Mouse (Mus musculus) retina, postnatal 7 days (tissue): ENCODE results near the gene Zbtb22.
"Not testable (repeated sequence)": the region's sequence is repeated elsewhere in the genome, so short reads cannot be mapped to it uniquely, and the experiment has no call there.

Experiments used
- DNase-seq: peaks from one replicate; pipeline ENCODE4 v3.0.0-alpha.2; 2012; ENCODE audit warnings: low read depth, low spot score

Gene Zbtb22

GRCm38 (mm10) chr17:33941381-33941780 is 25.7 kb downstream of the Zbtb22 start:
- no peak for DNase-seq

GRCm38 (mm10) chr17:33943454-33943853 is 27.8 kb downstream of the Zbtb22 start:
- DNase-seq, result no peak

GRCm38 (mm10) chr17:33947430-33948089 is 31.9 kb downstream of the Zbtb22 start:
- DNase-seq, result no peak

GRCm38 (mm10) chr17:33948090-33948904 is 32.6 kb downstream of the Zbtb22 start:
- no peak for DNase-seq

GRCm38 (mm10) chr17:33948905-33949537 is 33.3 kb downstream of the Zbtb22 start:
- no peak for DNase-seq

- no peak for DNase-seq
Observed at GRCm38 (mm10) chr17:33950131-33950625, 34.5 kb downstream of the Zbtb22 start.

- DNase-seq, result peak; percentile 72
Observed at GRCm38 (mm10) chr17:33951021-33951946, 35.6 kb downstream of the Zbtb22 start, which contains the start of gene B3galt4. Gene B3galt4, minus strand, starts transcription at chr17:33951488.

- DNase-seq, result not testable (repeated sequence)
Observed at GRCm38 (mm10) chr17:33952015-33952414, 36.3 kb downstream of the Zbtb22 start.

- DNase-seq, result no peak
Observed at GRCm38 (mm10) chr17:33952879-33953278, 37.2 kb downstream of the Zbtb22 start.

GRCm38 (mm10) chr17:33953310-33953709 is 37.6 kb downstream of the Zbtb22 start:
- DNase-seq, result no peak

GRCm38 (mm10) chr17:33953961-33954565 is 38.4 kb downstream of the Zbtb22 start:
- DNase-seq, result no peak

- DNase-seq, result no peak
Observed at GRCm38 (mm10) chr17:33954646-33955554, 39.2 kb downstream of the Zbtb22 start.

GRCm38 (mm10) chr17:33955555-33956214 is 40.0 kb downstream of the Zbtb22 start, which contains the start of the genes Vps52 and Rps18:
Gene Vps52, plus strand, starts transcription at chr17:33955812.
Gene Rps18, minus strand, starts transcription at chr17:33956001.
- DNase-seq, result peak; percentile 98

- DNase-seq, result no peak
Observed at GRCm38 (mm10) chr17:33956336-33956735, 40.6 kb downstream of the Zbtb22 start.

GRCm38 (mm10) chr17:33957493-33957892 is 41.8 kb downstream of the Zbtb22 start:
- no peak for DNase-seq

GRCm38 (mm10) chr17:33958451-33958850 is 42.7 kb downstream of the Zbtb22 start:
- no peak for DNase-seq

- no peak for DNase-seq
Observed at GRCm38 (mm10) chr17:33959135-33959534, 43.4 kb downstream of the Zbtb22 start.

GRCm38 (mm10) chr17:33959948-33960347 is 44.2 kb downstream of the Zbtb22 start:
- no peak for DNase-seq

- no peak for DNase-seq
Observed at GRCm38 (mm10) chr17:33962876-33963275, 47.2 kb downstream of the Zbtb22 start.
